Mouse (Mus musculus) hindbrain, embryonic 13.5 days (tissue): Measurements from ENCODE around the gene H2afv. TPM values are rescaled to one million over a fixed set of nuclear protein-coding genes. Genes with fewer than 3 reads are reported as not detected.

Experiments used
- ATAC-seq: fragments of 200-750 bp; cut with Nextera tagmentation; 2 replicates; pipeline ENCODE4 v1.8.0; 2017; ENCODE audit warnings: moderate TSS enrichment; ENCODE audit not compliant: low FRiP score
- H3K27ac ChIP-seq: fragments of 300-500 bp; sonication (generic); 2 replicates; pipeline ENCODE4 v1.5.1; 2015; ENCODE audit warnings: inconsistent platforms, mild to moderate bottlenecking, moderate library complexity
- H3K27me3 ChIP-seq: fragments of 300-500 bp; sonication (generic); 2 replicates; pipeline ENCODE4 v1.6.1; 2015; ENCODE audit warnings: mild to moderate bottlenecking, inconsistent platforms
- H3K36me3 ChIP-seq: fragments of 300-500 bp; sonication (generic); 2 replicates; pipeline ENCODE4 v1.6.1; 2015; ENCODE audit warnings: mild to moderate bottlenecking, inconsistent platforms
- H3K4me1 ChIP-seq: fragments of 300-500 bp; sonication (generic); replicated peaks from 2 replicates; pipeline ENCODE4 v1.6.1; 2015; ENCODE audit warnings: inconsistent platforms
- H3K4me2 ChIP-seq: fragments of 300-500 bp; sonication (generic); 2 replicates; pipeline ENCODE4 v1.6.1; 2015; ENCODE audit warnings: inconsistent platforms, mild to moderate bottlenecking, moderate library complexity
- H3K4me3 ChIP-seq: fragments of 300-500 bp; sonication (generic); 2 replicates; pipeline ENCODE4 v1.5.1; 2015; ENCODE audit warnings: mild to moderate bottlenecking, inconsistent platforms
- H3K9ac ChIP-seq: fragments of 300-500 bp; sonication (generic); 2 replicates; pipeline ENCODE4 v1.6.1; 2015; ENCODE audit warnings: mild to moderate bottlenecking, inconsistent platforms
- H3K9me3 ChIP-seq: fragments of 300-500 bp; sonication (generic); 2 replicates; pipeline ENCODE4 v1.6.1; 2016; ENCODE audit warnings: inconsistent platforms
- WGBS: fragments of 180-500 bp; shearing (Covaris S2); methylation state at CpG from one replicate; pipeline ENCODE4 v1.1.7; 2015; 5-methylcytosine and 5-hydroxymethylcytosine counted together
- polyA plus RNA-seq: library from polyadenylated mRNA; unstranded; fragments of >200 nt; fragmentation: Nextera tagmentation; extraction: Ambion mirVana; gene quantifications from 2 replicates; pipeline ENCODE4 v1.2.1, GENCODE M21; 2015

The H2afv gene
- polyA plus RNA-seq, 1 experiment from 2014 or later, result 381 TPM

DNA sequence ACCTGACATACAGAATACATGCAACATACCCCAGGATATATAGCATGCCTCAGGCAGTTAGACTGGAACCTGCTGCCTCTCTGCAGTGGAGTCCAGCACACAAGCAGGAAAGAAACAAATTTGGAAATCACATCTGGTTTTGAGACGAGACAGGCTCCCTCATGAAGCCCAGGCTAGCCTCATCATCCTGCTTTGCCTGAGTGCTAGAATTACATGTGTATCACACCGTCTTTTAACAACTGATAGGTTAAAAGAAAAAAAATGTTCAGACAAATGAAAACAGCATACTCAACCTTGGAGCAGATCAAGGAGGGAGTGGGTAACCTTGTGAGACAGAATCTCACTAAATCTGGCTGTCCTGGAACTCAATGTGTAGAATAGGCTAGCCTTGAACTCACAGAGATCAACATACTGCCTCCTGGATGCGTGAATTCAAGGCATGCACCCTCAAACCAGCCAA lies 37.1 kb downstream of the H2afv start:
- no peaks in the 10 kb centered on the region for H3K27me3 ChIP-seq
- no peak overlapping the region for H3K9ac ChIP-seq
- WGBS, result 84% methylated on average over 3 of the region's 3 CpGs
- ATAC-seq, result no peak
- H3K9me3 ChIP-seq, result no peaks in the 10 kb centered on the region
- no peak overlapping the region for H3K4me2 ChIP-seq
- no peak overlapping the region for H3K4me3 ChIP-seq
- H3K36me3 ChIP-seq, result peaks cover 45% of the 10 kb centered on the region
- H3K27ac ChIP-seq, result no peak overlapping the region
- peaks cover 20% of the 10 kb centered on the region for H3K4me1 ChIP-seq

DNA sequence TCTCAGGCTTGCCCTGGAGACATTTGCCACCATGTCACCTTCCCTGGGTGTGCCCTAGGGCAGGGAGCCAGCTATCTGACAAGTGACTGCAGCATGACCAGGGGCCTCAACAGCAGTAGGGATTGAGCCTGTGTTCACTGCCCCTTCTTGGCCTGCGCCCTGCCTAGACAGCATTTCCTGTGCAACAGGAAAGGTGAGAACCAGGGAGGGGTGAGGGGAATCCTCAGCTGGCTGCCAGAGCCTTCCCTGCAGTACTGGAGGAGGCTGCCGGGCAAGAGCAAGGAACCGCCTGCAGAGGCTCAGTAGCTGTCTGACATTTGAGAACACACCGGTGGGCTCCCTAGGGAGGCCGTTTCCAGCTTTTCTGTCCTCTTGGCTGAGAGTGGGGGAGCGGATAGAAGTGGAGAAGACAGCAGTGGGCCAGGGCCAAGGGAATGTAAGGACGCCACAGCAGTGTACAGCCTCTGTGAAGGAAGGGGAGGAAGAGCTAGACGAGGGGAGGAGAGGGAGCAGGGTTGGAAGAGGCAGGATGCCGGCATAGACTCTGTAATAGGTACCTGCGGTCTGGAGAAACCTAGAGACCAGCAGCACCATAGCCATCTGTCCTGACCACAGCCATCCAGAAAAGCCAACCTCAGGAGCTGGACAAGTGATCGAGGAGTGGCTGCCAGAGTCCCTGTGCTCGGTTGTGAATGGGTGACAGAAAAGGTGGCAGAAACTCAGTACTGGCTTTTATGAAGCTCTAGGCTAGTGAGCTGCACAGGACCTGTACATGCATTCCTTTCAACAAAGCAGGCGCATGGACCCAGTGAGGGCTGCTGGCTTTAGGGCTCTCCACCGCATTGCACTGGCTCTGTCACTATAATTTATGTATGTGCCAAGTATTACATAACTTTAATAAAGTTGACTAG lies 37.7 kb downstream of the H2afv start:
- Histone ChIP-seq H3K27ac (peak overlapping the region; percentile 79), H3K9me3 (no peaks in the 10 kb centered on the region), H3K36me3 (peaks cover 52% of the 10 kb centered on the region), H3K4me2 (no peak overlapping the region), H3K4me3 (no peak overlapping the region), H3K4me1 (peaks cover 20% of the 10 kb centered on the region), H3K27me3 (no peaks in the 10 kb centered on the region), H3K9ac (0 out of 2 replicates have a peak overlapping the region, but pooled peaks have one; percentile 49)
- peak; percentile 23 for ATAC-seq
- WGBS, result 43% methylated on average over 14 of the region's 14 CpGs

DNA sequence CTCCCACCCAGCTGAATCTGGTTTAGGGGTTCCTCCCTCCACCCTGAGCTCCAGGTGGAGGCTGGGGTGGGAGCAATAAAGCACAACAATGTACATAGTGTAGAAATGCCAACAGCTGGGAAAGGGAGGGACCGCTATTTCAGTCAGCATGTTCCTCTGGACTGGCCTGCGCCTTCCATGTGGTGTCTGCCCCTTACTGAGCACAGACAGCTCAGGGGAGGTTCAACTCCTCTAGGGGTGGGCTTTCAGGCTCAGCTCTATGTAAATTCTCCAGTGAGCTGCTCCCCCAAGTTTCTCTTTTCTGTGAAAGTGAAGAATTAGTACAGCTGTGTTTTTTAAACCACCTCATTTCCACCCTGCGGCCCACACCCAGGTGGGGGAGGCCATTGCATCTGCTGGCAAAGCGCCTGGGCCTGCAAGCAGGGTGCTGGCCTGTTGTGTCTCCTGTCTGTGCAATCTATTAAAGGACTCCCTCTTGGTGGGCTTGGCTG lies 38.6 kb downstream of the H2afv start:
- ATAC-seq, result no peak
- Histone ChIP-seq H3K4me1 (peaks cover 20% of the 10 kb centered on the region), H3K36me3 (peaks cover 61% of the 10 kb centered on the region), H3K27ac (peak overlapping the region; percentile 79), H3K9ac (0 out of 2 replicates have a peak overlapping the region, but pooled peaks have one; percentile 51), H3K4me3 (no peak overlapping the region), H3K27me3 (no peaks in the 10 kb centered on the region), H3K4me2 (no peak overlapping the region), H3K9me3 (no peaks in the 10 kb centered on the region)
- WGBS, result 78% methylated on average over 4 of the region's 4 CpGs

DNA sequence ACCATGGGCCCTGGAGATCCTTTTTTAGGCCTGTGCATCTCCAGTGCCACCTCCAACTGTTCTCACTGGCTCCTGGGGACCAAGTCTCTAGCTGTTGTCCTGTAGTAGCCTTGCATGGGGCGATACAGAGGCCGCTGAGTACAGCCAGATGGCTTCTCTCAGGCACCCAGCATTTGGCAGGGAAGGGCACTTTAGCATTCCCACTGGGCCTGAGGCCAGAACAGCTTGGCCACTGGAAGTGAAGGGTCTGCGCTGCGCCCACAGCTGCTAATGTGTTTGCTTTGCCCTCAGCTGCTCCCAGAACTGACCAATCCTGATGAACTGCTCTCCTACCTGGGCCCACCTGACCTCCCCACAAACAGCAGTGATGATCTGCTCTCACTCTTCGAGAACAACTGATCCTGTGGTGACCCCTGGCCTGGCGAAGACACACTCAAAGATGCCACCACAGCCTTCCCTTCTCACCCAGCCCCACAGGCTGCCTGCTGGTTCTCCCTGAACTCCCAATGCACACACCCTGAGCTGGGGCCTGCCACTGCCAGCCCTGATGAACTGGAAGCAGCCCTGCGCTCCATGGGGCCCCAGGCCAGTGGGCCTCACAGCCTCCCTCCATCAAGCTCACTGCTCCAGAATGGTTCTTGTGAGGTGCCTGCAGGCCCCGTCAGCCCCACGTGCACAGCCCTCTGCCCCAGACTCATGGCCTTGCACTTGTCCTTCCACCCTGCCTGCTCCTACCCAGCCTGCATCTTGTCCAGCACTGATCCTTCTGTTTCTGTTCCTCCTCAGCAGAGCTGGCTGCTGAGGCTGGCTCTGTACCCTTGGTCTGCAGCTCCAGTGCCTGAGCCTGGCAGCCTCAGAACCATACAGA lies 39.3 kb downstream of the H2afv start:
- peaks cover 20% of the 10 kb centered on the region for H3K4me1 ChIP-seq
- H3K4me3 ChIP-seq, result no peak overlapping the region
- ATAC-seq, result no peak
- 85% methylated on average over 9 of the region's 9 CpGs for WGBS
- no peaks in the 10 kb centered on the region for H3K27me3 ChIP-seq
- H3K9me3 ChIP-seq, result no peaks in the 10 kb centered on the region
- peak overlapping the region; percentile 51; the same call in 1 of the 2 replicates for H3K9ac ChIP-seq
- H3K27ac ChIP-seq, result peak overlapping the region; percentile 79
- H3K36me3 ChIP-seq, result peaks cover 68% of the 10 kb centered on the region
- no peak overlapping the region for H3K4me2 ChIP-seq

DNA sequence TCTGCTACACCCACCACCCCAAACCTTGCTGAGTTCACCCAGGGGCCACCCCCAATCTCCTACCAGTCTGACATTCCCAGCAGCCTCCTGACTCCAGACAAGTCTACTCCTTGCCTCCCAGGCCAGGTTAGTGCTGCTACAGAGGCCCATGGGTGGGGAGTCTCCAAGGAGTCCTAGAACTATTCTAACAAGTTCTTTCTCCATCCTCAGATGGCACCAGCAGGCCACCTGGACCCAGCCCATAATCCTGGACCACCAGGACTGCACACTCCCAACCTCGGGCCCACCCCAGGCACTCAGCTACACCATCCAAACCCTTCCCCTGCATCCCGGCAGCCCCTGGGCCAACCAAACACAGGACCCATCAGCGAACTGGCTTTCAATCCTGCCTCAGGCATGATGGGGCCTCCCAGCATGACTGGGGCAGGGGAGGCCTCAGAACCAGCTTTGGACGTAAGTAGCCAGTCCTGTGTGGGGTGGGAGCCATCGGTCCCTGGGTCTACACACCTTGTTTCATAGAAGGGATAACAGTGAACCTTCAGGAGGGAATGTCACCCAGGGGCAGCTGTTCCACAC lies 40.3 kb downstream of the H2afv start:
- Histone ChIP-seq H3K4me1 (peaks cover 20% of the 10 kb centered on the region), H3K4me3 (no peak overlapping the region), H3K36me3 (peaks cover 78% of the 10 kb centered on the region), H3K9me3 (no peaks in the 10 kb centered on the region), H3K4me2 (no peak overlapping the region), H3K27ac (no peak overlapping the region), H3K27me3 (no peaks in the 10 kb centered on the region), H3K9ac (no peak overlapping the region)
- no peak for ATAC-seq
- 96% methylated on average over 5 of the region's 5 CpGs for WGBS

DNA sequence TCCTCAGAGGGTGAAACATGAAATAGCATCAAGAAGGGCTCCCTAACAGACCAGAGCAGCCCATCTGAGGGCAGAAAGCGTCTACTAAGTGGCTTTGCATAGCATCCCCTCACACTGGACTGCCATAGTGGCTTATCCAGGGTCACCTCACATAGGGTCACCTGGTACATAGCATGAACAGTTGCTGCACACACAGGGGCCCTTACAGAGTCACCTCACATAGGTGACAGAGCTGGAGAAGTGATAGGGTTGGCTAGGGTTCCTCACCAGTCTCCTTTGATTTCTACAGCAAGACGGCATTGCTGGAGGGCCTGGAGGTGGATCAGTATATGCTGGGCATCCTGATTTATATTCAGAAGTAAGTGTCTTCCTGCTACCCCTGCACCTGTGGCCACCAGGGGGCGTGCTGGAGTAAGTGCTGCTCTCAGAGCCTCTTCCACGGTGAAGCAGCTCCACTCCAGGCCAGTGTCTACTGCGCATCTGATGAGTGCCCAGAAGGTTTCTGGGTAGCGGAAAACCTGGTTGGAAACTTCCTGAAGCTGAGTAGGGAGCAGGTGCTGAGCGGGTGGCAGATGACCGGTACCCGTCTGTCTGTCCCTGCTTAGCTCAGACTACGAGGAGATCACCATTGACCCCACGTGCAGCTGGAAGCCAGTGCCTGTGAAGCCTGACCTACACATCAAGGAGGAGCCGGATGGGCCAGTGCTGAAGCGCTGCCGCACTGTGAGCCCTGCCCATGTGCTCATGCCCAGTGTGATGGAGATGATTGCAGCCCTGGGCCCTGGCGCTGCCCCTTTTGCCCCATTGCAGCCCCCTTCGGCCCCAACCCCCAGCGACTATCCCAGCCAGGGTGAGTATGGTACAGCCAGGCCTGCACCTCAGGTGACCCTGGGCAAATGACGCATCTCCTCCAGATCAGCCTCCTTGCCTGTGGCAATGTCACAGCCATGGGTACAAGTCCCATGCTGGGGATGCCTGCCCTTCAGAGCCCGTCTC lies 41.4 kb downstream of the H2afv start:
- Histone ChIP-seq H3K9me3 (no peaks in the 10 kb centered on the region), H3K27me3 (no peaks in the 10 kb centered on the region), H3K4me2 (no peak overlapping the region), H3K4me1 (peaks cover 20% of the 10 kb centered on the region), H3K4me3 (no peak overlapping the region), H3K9ac (no peak overlapping the region), H3K27ac (no peak overlapping the region), H3K36me3 (peaks cover 89% of the 10 kb centered on the region)
- 86% methylated on average over 19 of the region's 19 CpGs for WGBS
- no peak for ATAC-seq

DNA sequence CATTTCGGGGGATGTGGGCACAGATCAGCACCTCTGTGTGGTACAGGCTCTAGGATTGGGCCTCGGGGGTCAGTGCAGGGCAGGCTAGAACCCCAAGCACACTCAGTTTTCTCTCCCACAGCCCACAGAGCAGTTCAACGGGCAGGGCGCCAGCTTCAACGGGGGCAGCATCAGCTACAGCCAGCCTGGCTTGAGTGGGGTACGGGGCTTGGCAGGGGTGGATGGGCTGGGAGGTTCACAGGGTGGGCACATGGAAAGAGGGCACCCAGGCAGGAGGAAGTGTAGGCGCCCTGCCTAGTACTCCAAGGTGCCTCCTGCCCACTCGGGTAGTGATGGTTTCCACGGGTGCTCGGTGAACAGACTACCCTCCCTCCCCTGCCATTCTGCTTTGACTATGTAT lies 46.1 kb downstream of the H2afv start:
- H3K4me3 ChIP-seq, result no peak overlapping the region
- no peak overlapping the region for H3K4me2 ChIP-seq
- H3K4me1 ChIP-seq, result peaks cover 18% of the 10 kb centered on the region
- H3K27ac ChIP-seq, result no peak overlapping the region
- no peak for ATAC-seq
- H3K9me3 ChIP-seq, result no peaks in the 10 kb centered on the region
- H3K9ac ChIP-seq, result no peak overlapping the region
- WGBS, result 95% methylated on average over 10 of the region's 10 CpGs
- peaks cover 97% of the 10 kb centered on the region for H3K36me3 ChIP-seq
- H3K27me3 ChIP-seq, result no peaks in the 10 kb centered on the region

DNA sequence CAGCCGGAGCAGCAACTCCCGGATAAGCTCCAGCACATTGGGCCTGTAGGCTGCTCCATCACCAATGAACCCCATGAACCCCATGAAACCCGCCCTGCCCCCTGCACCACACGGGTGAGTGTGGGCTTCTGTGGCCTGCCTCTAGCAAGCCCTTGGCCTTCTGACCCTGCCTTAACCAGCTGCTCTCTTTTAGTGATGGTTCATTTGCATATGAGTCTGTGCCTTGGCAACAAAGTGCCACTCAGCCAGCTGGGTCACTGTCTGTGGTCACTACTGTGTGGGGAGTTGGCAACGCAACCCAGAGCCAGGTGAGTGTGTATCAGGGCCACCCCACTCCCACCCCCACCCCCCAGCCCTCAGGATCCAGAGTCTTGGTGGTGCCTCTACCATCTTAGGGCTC lies 48.7 kb downstream of the H2afv start:
- Histone ChIP-seq H3K27me3 (no peaks in the 10 kb centered on the region), H3K36me3 (peaks cover 91% of the 10 kb centered on the region), H3K9me3 (no peaks in the 10 kb centered on the region), H3K4me1 (peaks cover 39% of the 10 kb centered on the region), H3K4me2 (no peak overlapping the region), H3K27ac (no peak overlapping the region), H3K9ac (no peak overlapping the region), H3K4me3 (no peak overlapping the region)
- no peak for ATAC-seq
- 69% methylated on average over 5 of the region's 5 CpGs for WGBS

DNA sequence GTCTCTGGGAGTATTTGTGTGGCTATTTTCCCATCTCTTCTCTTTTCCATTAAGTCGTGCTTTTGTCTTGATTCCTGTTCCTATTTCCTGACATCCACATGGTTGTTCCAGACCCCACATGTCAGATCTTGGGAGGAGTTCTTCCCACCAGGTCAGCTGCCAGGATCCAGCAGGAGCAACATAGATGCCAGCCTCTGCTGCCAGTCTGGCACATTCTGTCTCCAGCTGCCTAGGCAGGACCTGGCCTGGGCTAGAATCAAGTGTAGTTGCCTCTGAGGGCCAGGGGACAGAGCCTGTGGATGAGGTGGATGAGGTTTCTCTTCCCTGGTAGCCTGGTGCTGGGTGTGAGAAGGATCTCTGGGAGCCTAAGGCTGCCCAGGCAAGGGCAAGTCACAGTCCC lies 50.4 kb downstream of the H2afv start:
- 79% methylated on average over 1 of the region's 1 CpGs for WGBS
- H3K27ac ChIP-seq, result no peak overlapping the region

DNA sequence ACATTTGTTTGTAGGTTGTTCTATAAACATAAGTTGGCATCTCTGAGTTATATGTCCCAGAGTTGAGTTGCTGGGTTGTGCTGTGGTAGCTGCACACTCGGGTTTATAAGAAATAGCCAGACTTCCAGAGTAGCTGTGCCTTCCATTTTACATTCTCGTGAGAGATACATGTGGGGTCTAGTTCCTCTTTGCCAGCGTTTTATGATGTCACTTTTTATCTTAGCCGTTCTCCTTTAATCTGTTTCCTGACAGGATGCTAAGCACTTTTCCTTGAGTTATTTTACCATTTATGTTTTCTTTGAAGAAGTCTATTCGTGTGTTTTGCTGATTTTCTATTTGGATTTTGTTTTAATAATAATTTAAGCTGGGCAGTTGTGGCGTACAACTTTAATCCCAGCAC lies 51.4 kb downstream of the H2afv start:
- peaks cover 63% of the 10 kb centered on the region for H3K36me3 ChIP-seq
- H3K4me1 ChIP-seq, result peaks cover 45% of the 10 kb centered on the region
- H3K27me3 ChIP-seq, result no peaks in the 10 kb centered on the region
- H3K4me3 ChIP-seq, result no peak overlapping the region
- H3K9ac ChIP-seq, result no peak overlapping the region
- no peak for ATAC-seq
- WGBS, result 89% methylated on average over 6 of the region's 6 CpGs
- H3K27ac ChIP-seq, result no peak overlapping the region
- no peaks in the 10 kb centered on the region for H3K9me3 ChIP-seq
- H3K4me2 ChIP-seq, result no peak overlapping the region

More for the DNA sequence above, 50.4 kb downstream of the H2afv start:
- ATAC-seq, result no peak
- Histone ChIP-seq H3K9me3 (no peaks in the 10 kb centered on the region), H3K36me3 (peaks cover 74% of the 10 kb centered on the region), H3K4me3 (no peak overlapping the region), H3K4me1 (peaks cover 45% of the 10 kb centered on the region), H3K4me2 (no peak overlapping the region), H3K9ac (peak overlapping the region; percentile 51; the same call in 1 of the 2 replicates), H3K27me3 (no peaks in the 10 kb centered on the region)
